ENCODE assay signal across 27 mouse cellular contexts in genomic region chr11:45942281-45942680, GRCm38 (mm10). TPM values are rescaled to one million over a fixed set of nuclear protein-coding genes. Genes with fewer than 3 reads are reported as not detected.
DNase-seq lines count a peak whose midpoint lies in the region; ATAC-seq lines count a peak whose summit lies in the region.
"Had no signal": no experiment of that assay in that cellular context is flagged by ENCODE, and none has a peak within 500 bp of the region (broad histone marks: within the 10 kb centered on the region; RNA-seq: fewer than 3 reads in every experiment).

No protein-coding gene starts in this region.

- no peak for ATAC-seq in heart, embryonic 13.5 days (ENCODE audit: extremely low read depth, insufficient number of reproducible peaks, low FRiP score, low TSS enrichment)
- no peak for ATAC-seq in heart, embryonic 11.5 days (replicated peaks; ENCODE audit: insufficient number of reproducible peaks, low FRiP score, low TSS enrichment)
- ATAC-seq in midbrain, embryonic 15.5 days (replicated peaks) = no peak
- no peak for ATAC-seq in midbrain, embryonic 11.5 days (ENCODE audit: low FRiP score)
- ATAC-seq: forebrain, embryonic 16.5 days; intestine, embryonic 16.5 days; liver, embryonic 12.5 days; liver, postnatal 0 days had no signal

- peaks cover 23% of the 10 kb centered on the region for H3K36me3 ChIP-seq in heart, embryonic 13.5 days
- H3K36me3 ChIP-seq in heart, embryonic 11.5 days (ENCODE audit: control insufficient read depth, insufficient read depth, low read length) = no peaks in the 10 kb centered on the region
- H3K36me3 ChIP-seq in midbrain, embryonic 15.5 days (replicated peaks) = no peaks in the 10 kb centered on the region
- H3K36me3 ChIP-seq in midbrain, embryonic 11.5 days (ENCODE audit: control insufficient read depth, insufficient read depth, low read length) = no peaks in the 10 kb centered on the region

- peak; percentile 74 for DNase-seq in adrenal gland, adult 2 months
- DNase-seq in adrenal gland, adult 18-20 months (ENCODE audit: low spot score in 2 of 2) = no peak
- no peak for DNase-seq in midbrain, embryonic 11.5 days (ENCODE audit: low spot score, missing footprints)
- peak; percentile 63 to 65 for DNase-seq in adrenal gland, postnatal 36 days
- DNase-seq in cerebellum, postnatal 10 days = no peak
- DNase-seq: cerebellum, adult 2 months; gastrocnemius, postnatal 10 days; heart, postnatal 36 days; kidney, adult 8-10 months; kidney, postnatal 4 days; left cerebral cortex, postnatal 4 days; liver, postnatal 0 days; lung, postnatal 4 days; midbrain, embryonic 14.5 days; right cerebral cortex, postnatal 4 days; thymus, adult 18-20 months; thymus, postnatal 36 days had no signal

- H3K4me3 ChIP-seq in heart, embryonic 13.5 days = 0 out of 2 replicates have a peak overlapping the region, but pooled peaks have one; percentile 93
- H3K4me3 ChIP-seq in heart, embryonic 11.5 days (ENCODE audit: low read depth, low read length) = no peak overlapping the region
- H3K4me3 ChIP-seq in midbrain, embryonic 15.5 days = no peak overlapping the region; the same call in 1 of the 2 replicates
- H3K4me3 ChIP-seq in midbrain, embryonic 11.5 days (ENCODE audit: low read depth, low read length) = no peak overlapping the region

- no peak overlapping the region for H3K27ac ChIP-seq in heart, embryonic 13.5 days (replicated peaks)
- H3K27ac ChIP-seq in heart, embryonic 11.5 days (ENCODE audit: low read depth, low read length) = no peak overlapping the region
- no peak overlapping the region for H3K27ac ChIP-seq in midbrain, embryonic 15.5 days
- no peak overlapping the region for H3K27ac ChIP-seq in midbrain, embryonic 11.5 days (ENCODE audit: low read depth, low read length)
- H3K27ac ChIP-seq: kidney, postnatal 0 days; liver, embryonic 12.5 days; stomach, postnatal 0 days had no signal

- no peak overlapping the region for H3K9ac ChIP-seq in heart, embryonic 13.5 days
- H3K9ac ChIP-seq in heart, embryonic 11.5 days (ENCODE audit: low read depth, low read length) = no peak overlapping the region
- no peak overlapping the region for H3K9ac ChIP-seq in midbrain, embryonic 15.5 days
- no peak overlapping the region for H3K9ac ChIP-seq in midbrain, embryonic 11.5 days (ENCODE audit: low read length)
- H3K9ac ChIP-seq: liver, embryonic 12.5 days; liver, postnatal 0 days had no signal

- peak overlapping the region; percentile 91 for H3K4me2 ChIP-seq in heart, embryonic 13.5 days
- H3K4me2 ChIP-seq in heart, embryonic 11.5 days = no peak overlapping the region
- peak overlapping the region; percentile 64 for H3K4me2 ChIP-seq in midbrain, embryonic 15.5 days
- no peak overlapping the region for H3K4me2 ChIP-seq in midbrain, embryonic 11.5 days

- H3K9me3 ChIP-seq in heart, embryonic 13.5 days = no peaks in the 10 kb centered on the region
- H3K9me3 ChIP-seq in heart, embryonic 11.5 days (replicated peaks; ENCODE audit: control insufficient read depth, low read length) = no peaks in the 10 kb centered on the region
- H3K9me3 ChIP-seq in midbrain, embryonic 15.5 days = no peaks in the 10 kb centered on the region
- H3K9me3 ChIP-seq in midbrain, embryonic 11.5 days (ENCODE audit: control insufficient read depth, low read length) = no peaks in the 10 kb centered on the region
- H3K9me3 ChIP-seq: G1E; liver, embryonic 12.5 days; megakaryocyte, embryonic 14.5 days had no signal

- no peaks in the 10 kb centered on the region for H3K27me3 ChIP-seq in heart, embryonic 13.5 days (replicated peaks)
- H3K27me3 ChIP-seq in heart, embryonic 11.5 days (ENCODE audit: control insufficient read depth, insufficient read depth, low read length) = no peaks in the 10 kb centered on the region
- H3K27me3 ChIP-seq in midbrain, embryonic 15.5 days (replicated peaks) = no peaks in the 10 kb centered on the region
- no peaks in the 10 kb centered on the region for H3K27me3 ChIP-seq in midbrain, embryonic 11.5 days (ENCODE audit: control insufficient read depth, insufficient read depth, low read length)
- H3K27me3 ChIP-seq: liver, embryonic 12.5 days; megakaryocyte, embryonic 14.5 days had no signal

- peaks cover 36% of the 10 kb centered on the region for H3K4me1 ChIP-seq in heart, embryonic 13.5 days
- H3K4me1 ChIP-seq in heart, embryonic 11.5 days (ENCODE audit: control insufficient read depth, insufficient read depth, low read length) = peaks cover 12% of the 10 kb centered on the region
- peaks cover 25% of the 10 kb centered on the region for H3K4me1 ChIP-seq in midbrain, embryonic 15.5 days
- peaks cover 12% of the 10 kb centered on the region for H3K4me1 ChIP-seq in midbrain, embryonic 11.5 days (ENCODE audit: control insufficient read depth, insufficient read depth, low read length)

- WGBS in heart, embryonic 13.5 days = 82% methylated on average over 7 of the region's 7 CpGs
- 90% methylated on average over 7 of the region's 7 CpGs for WGBS in heart, embryonic 11.5 days (ENCODE audit: insufficient replicate concordance)
- WGBS in midbrain, embryonic 15.5 days = 91% methylated on average over 7 of the region's 7 CpGs
- 91% methylated on average over 7 of the region's 7 CpGs for WGBS in midbrain, embryonic 11.5 days

RNA-seq across cellular contexts. Expression of gene Lsm11, which starts 2.5 kb away (rescaled TPM):
- 10 to 100 TPM in 1 of 2 experiments, 1 to 10 TPM in 1; 7.0 to 19.1 TPM for total RNA-seq in adrenal gland, adult 2 months (2021)
- polyA plus RNA-seq in adrenal gland, adult 2 months (2012; rRNA removed) = 4.8 and 6.9 TPM in 2 replicates
- 10 to 100 TPM; 11.8 to 22.8 TPM for total RNA-seq in adrenal gland, adult 18-20 months (2021)
- 6.9 and 7.3 TPM in 2 replicates for polyA plus RNA-seq in heart, embryonic 13.5 days (2015; fragmentation: Nextera tagmentation; extraction: Ambion mirVana)
- polyA plus RNA-seq in heart, embryonic 11.5 days (2014; fragmentation: Nextera tagmentation; extraction: Ambion mirVana) = 10.3 and 11.0 TPM in 2 replicates
- 23.5 and 26.1 TPM in 2 replicates for polyA plus RNA-seq in midbrain, embryonic 15.5 days (2015; fragmentation: Nextera tagmentation; extraction: Ambion mirVana)
- polyA plus RNA-seq in midbrain, embryonic 11.5 days (2014; fragmentation: Nextera tagmentation; extraction: Ambion mirVana) = 10.8 and 13.0 TPM in 2 replicates
- 10 to 100 TPM; 12.8 to 16.7 TPM for total RNA-seq in adrenal gland, postnatal 36 days (2021)

RNA-seq across cellular contexts. Expression of gene Thg1l, which starts 13.0 kb away (rescaled TPM):
- total RNA-seq in adrenal gland, adult 2 months (2021) = 10 to 100 TPM; 16.9 to 17.8 TPM
- polyA plus RNA-seq in adrenal gland, adult 2 months (2012; rRNA removed) = 3.4 and 4.6 TPM in 2 replicates
- 10 to 100 TPM; 11.7 to 15.2 TPM for total RNA-seq in adrenal gland, adult 18-20 months (2021)
- polyA plus RNA-seq in heart, embryonic 13.5 days (2015; fragmentation: Nextera tagmentation; extraction: Ambion mirVana) = 8.2 and 9.3 TPM in 2 replicates
- polyA plus RNA-seq in heart, embryonic 11.5 days (2014; fragmentation: Nextera tagmentation; extraction: Ambion mirVana) = 9.5 and 9.6 TPM in 2 replicates
- 10.1 and 10.2 TPM in 2 replicates for polyA plus RNA-seq in midbrain, embryonic 15.5 days (2015; fragmentation: Nextera tagmentation; extraction: Ambion mirVana)
- 14.6 and 14.7 TPM in 2 replicates for polyA plus RNA-seq in midbrain, embryonic 11.5 days (2014; fragmentation: Nextera tagmentation; extraction: Ambion mirVana)
- 10 to 100 TPM; 14.6 to 18.2 TPM for total RNA-seq in adrenal gland, postnatal 36 days (2021)

RNA-seq across cellular contexts. Expression of gene Sox30, which starts 37.8 kb away (rescaled TPM):
- total RNA-seq in adrenal gland, adult 2 months (2021) = under 1 TPM; 0.14 to 0.28 TPM
- 0.21 and 0.25 TPM in 2 replicates for polyA plus RNA-seq in adrenal gland, adult 2 months (2012; rRNA removed)
- total RNA-seq in adrenal gland, adult 18-20 months (2021) = under 1 TPM in 1 of 2 experiments, not detected in 1; 0.13 TPM
- polyA plus RNA-seq in heart, embryonic 13.5 days (2015; fragmentation: Nextera tagmentation; extraction: Ambion mirVana) = 0.09 and 0.14 TPM in 2 replicates
- 0.07 and 0.40 TPM in 2 replicates for polyA plus RNA-seq in heart, embryonic 11.5 days (2014; fragmentation: Nextera tagmentation; extraction: Ambion mirVana)
- polyA plus RNA-seq in midbrain, embryonic 15.5 days (2015; fragmentation: Nextera tagmentation; extraction: Ambion mirVana) = 0.18 and 0.23 TPM in 2 replicates
- polyA plus RNA-seq in midbrain, embryonic 11.5 days (2014; fragmentation: Nextera tagmentation; extraction: Ambion mirVana) = 0.18 and 0.21 TPM in 2 replicates
- under 1 TPM in 1 of 2 experiments, not detected in 1; 0.36 TPM for total RNA-seq in adrenal gland, postnatal 36 days (2021)
- polyA plus RNA-seq: forebrain, embryonic 16.5 days; G1E had no signal

Comparison
In these comparisons a context has a peak if more than half of its experiments do, and no peak if none do; other contexts are left out.
1. DNase-seq: peak in adrenal gland, adult 2 months (single experiment) and adrenal gland, postnatal 36 days (2 of 2); none in adrenal gland, adult 18-20 months (0 of 2), midbrain, embryonic 11.5 days (single experiment) and cerebellum, postnatal 10 days (0 of 2).
2. H3K4me2 ChIP-seq: peak in heart, embryonic 13.5 days (single experiment) and midbrain, embryonic 15.5 days (single experiment); none in heart, embryonic 11.5 days (single experiment) and midbrain, embryonic 11.5 days (single experiment).